Mouse (Mus musculus) erythroid progenitor cell, adult 5-6 weeks (primary cell): ENCODE data around the gene Gm9913. TPM values are rescaled to one million over a fixed set of nuclear protein-coding genes. Genes with fewer than 3 reads are reported as not detected.

ENCODE experiments used
- ATAC-seq: replicated peaks from 2 replicates; pipeline ENCODE4 v1.8.0; 2016; ENCODE audit warnings: moderate number of reproducible peaks, mild to moderate bottlenecking, moderate TSS enrichment, inconsistent platforms; ENCODE audit not compliant: poor library complexity, low FRiP score, severe bottlenecking
- total RNA-seq, 2 experiments: library from RNA; stranded (forward) in 1 of 2; stranded (reverse) in 1 of 2; fragments of 150-400 nt in 1 of 2; fragments of 186-747, 209-891 nt in 1 of 2; gene quantifications; 2 replicates each; pipeline versions ENCODE4 v1.2.3 to v1.2.4; 2015 to 2017; ENCODE audit warnings: low replicate concordance in 2 of 2

Gm9913 gene
- total RNA-seq, 2 experiments from 2014 or later, result not detected

GRCm38 (mm10) chr2:125543646-125544045 is 38.8 kb downstream of the Gm9913 start:
- ATAC-seq, result no peak

GRCm38 (mm10) chr2:125544986-125545385 is 40.1 kb downstream of the Gm9913 start:
- ATAC-seq, result no peak

- no peak for ATAC-seq
Measured at GRCm38 (mm10) chr2:125548806-125549578, 44.1 kb downstream of the Gm9913 start.

- ATAC-seq, result no peak
Measured at GRCm38 (mm10) chr2:125555830-125556229, 50.9 kb downstream of the Gm9913 start.

Other genes with a start within 250 kb of the Gm9913 start
- under 0.01 TPM in 2 replicates for gene Fbn1, start 2.9 kb downstream of the Gm9913 start, total RNA-seq (2015; ENCODE audit: low replicate concordance)
- under 0.01 and 0.83 TPM in 2 replicates for gene Fbn1, start 2.9 kb downstream of the Gm9913 start, total RNA-seq (2017; ENCODE audit: low replicate concordance)
- gene Cep152, start 120.0 kb downstream of the Gm9913 start, total RNA-seq (2015; ENCODE audit: low replicate concordance), result 14.3 and 20.2 TPM in 2 replicates
- 36.8 and 49.8 TPM in 2 replicates for gene Cep152, start 120.0 kb downstream of the Gm9913 start, total RNA-seq (2017; ENCODE audit: low replicate concordance)
- gene Eid1, start 168.0 kb downstream of the Gm9913 start, total RNA-seq (2015; ENCODE audit: low replicate concordance), result 52.0 and 77.1 TPM in 2 replicates
- gene Eid1, start 168.0 kb downstream of the Gm9913 start, total RNA-seq (2017; ENCODE audit: low replicate concordance), result 96.0 and 96.6 TPM in 2 replicates
- not detected in 2 replicates for gene Shc4, start 219.1 kb downstream of the Gm9913 start, total RNA-seq (2015; ENCODE audit: low replicate concordance)
- gene Shc4, start 219.1 kb downstream of the Gm9913 start, total RNA-seq (2017; ENCODE audit: low replicate concordance), result 0.15 and 3.3 TPM in 2 replicates